Mouse (Mus musculus) neural tube, embryonic 13.5 days (tissue): Measurements from ENCODE around the gene Olfr1428. TPM values are rescaled to one million over a fixed set of nuclear protein-coding genes. Genes with fewer than 3 reads are reported as not detected.
"Not testable (repeated sequence)": the region's sequence is repeated elsewhere in the genome, so short reads cannot be mapped to it uniquely, and the experiment has no call there.

Source experiments
- ATAC-seq: fragments of 200-750 bp; cut with Nextera tagmentation; 2 replicates; pipeline ENCODE4 v1.8.0; 2017; ENCODE audit warnings: low read depth, mild to moderate bottlenecking, moderate TSS enrichment, moderate library complexity
- H3K27ac ChIP-seq: fragments of 300-500 bp; sonication (generic); replicated peaks from 2 replicates; pipeline ENCODE4 v1.5.1; 2015; ENCODE audit warnings: moderate library complexity, mild to moderate bottlenecking, inconsistent platforms
- H3K27me3 ChIP-seq: fragments of 300-500 bp; sonication (generic); 2 replicates; pipeline ENCODE4 v1.6.1; 2015; ENCODE audit warnings: mild to moderate bottlenecking, inconsistent platforms
- H3K36me3 ChIP-seq: fragments of 300-500 bp; sonication (generic); 2 replicates; pipeline ENCODE4 v1.6.1; 2015; ENCODE audit warnings: mild to moderate bottlenecking, inconsistent platforms
- H3K4me1 ChIP-seq: fragments of 300-500 bp; sonication (generic); replicated peaks from 2 replicates; pipeline ENCODE4 v1.6.1; 2015; ENCODE audit warnings: inconsistent platforms
- H3K4me2 ChIP-seq: fragments of 300-500 bp; sonication (generic); 2 replicates; pipeline ENCODE4 v1.6.1; 2015; ENCODE audit warnings: inconsistent platforms, mild to moderate bottlenecking, moderate library complexity
- H3K4me3 ChIP-seq: fragments of 300-500 bp; sonication (generic); 2 replicates; pipeline ENCODE4 v1.5.1; 2015; ENCODE audit warnings: mild to moderate bottlenecking, inconsistent platforms
- H3K9ac ChIP-seq: fragments of 300-500 bp; sonication (generic); 2 replicates; pipeline ENCODE4 v1.6.1; 2015; ENCODE audit warnings: moderate library complexity, mild to moderate bottlenecking, inconsistent platforms
- H3K9me3 ChIP-seq: fragments of 300-500 bp; sonication (generic); 2 replicates; pipeline ENCODE4 v1.6.1; 2016; ENCODE audit warnings: inconsistent platforms
- WGBS: fragments of 180-500 bp; shearing (Covaris S2); methylation state at CpG from one replicate; pipeline ENCODE4 v1.1.7; 2015; 5-methylcytosine and 5-hydroxymethylcytosine counted together
- polyA plus RNA-seq: library from polyadenylated mRNA; unstranded; fragments of >200 nt; fragmentation: Nextera tagmentation; extraction: Ambion mirVana; gene quantifications from 2 replicates; pipeline ENCODE4 v1.2.1, GENCODE M21; 2015

Olfr1428 gene
- polyA plus RNA-seq, 1 experiment from 2014 or later = not detected

GRCm38 (mm10) chr19:12062582-12062981, 53.1 kb downstream of the Olfr1428 start, which contains the start of gene Olfr1424:
Gene Olfr1424, minus strand, starts transcription at chr19:12062682.
- 85% methylated on average over 1 of the region's 1 CpGs for WGBS

More at GRCm38 (mm10) chr19:12062582-12062981, 53.1 kb downstream of the Olfr1428 start, which contains the start of gene Olfr1424:
- H3K9me3 ChIP-seq, H3K27me3 ChIP-seq, H3K4me1 ChIP-seq, H3K4me2 ChIP-seq, H3K27ac ChIP-seq, H3K4me3 ChIP-seq, H3K9ac ChIP-seq, H3K36me3 ChIP-seq, ATAC-seq: not testable (repeated sequence)

Other genes starting within 250 kb of the Olfr1428 start
- gene Olfr1419, start 240.8 kb downstream of the Olfr1428 start, polyA plus RNA-seq = not detected in 2 replicates
- not detected in 2 replicates for gene Olfr1420, start 229.3 kb downstream of the Olfr1428 start, polyA plus RNA-seq
- 15.8 and 18.3 TPM in 2 replicates for gene Patl1, start 203.5 kb downstream of the Olfr1428 start, polyA plus RNA-seq
- gene Osbp, start 150.0 kb downstream of the Olfr1428 start, polyA plus RNA-seq = 4.5 and 4.7 TPM in 2 replicates
- not detected in 2 replicates for gene Olfr1423, start 74.6 kb downstream of the Olfr1428 start, polyA plus RNA-seq
- not detected in 2 replicates for gene Olfr1424, start 53.2 kb downstream of the Olfr1428 start, polyA plus RNA-seq
- not detected in 2 replicates for gene Olfr1425, start 38.2 kb downstream of the Olfr1428 start, polyA plus RNA-seq
- not detected in 2 replicates for gene Olfr1426, start 23.9 kb downstream of the Olfr1428 start, polyA plus RNA-seq
- gene Olfr1427, start 12.6 kb downstream of the Olfr1428 start, polyA plus RNA-seq = not detected in 2 replicates
- not detected in 2 replicates for gene Olfr76, start 7.3 kb upstream of the Olfr1428 start, polyA plus RNA-seq
- gene Olfr1555-ps1, start 54.2 kb upstream of the Olfr1428 start, polyA plus RNA-seq = not detected in 2 replicates
- gene Olfr1431, start 84.7 kb upstream of the Olfr1428 start, polyA plus RNA-seq = not detected in 2 replicates
- gene Olfr1432, start 116.7 kb upstream of the Olfr1428 start, polyA plus RNA-seq = not detected in 2 replicates
- not detected in 2 replicates for gene Olfr262, start 125.8 kb upstream of the Olfr1428 start, polyA plus RNA-seq
- gene Olfr235, start 145.1 kb upstream of the Olfr1428 start, polyA plus RNA-seq = not detected in 2 replicates
- not detected in 2 replicates for gene Olfr1434, start 164.0 kb upstream of the Olfr1428 start, polyA plus RNA-seq
- gene Olfr1436, start 183.2 kb upstream of the Olfr1428 start, polyA plus RNA-seq = not detected in 2 replicates
- not detected in 2 replicates for gene Olfr1437, start 209.2 kb upstream of the Olfr1428 start, polyA plus RNA-seq
- gene Olfr1438-ps1, start 220.0 kb upstream of the Olfr1428 start, polyA plus RNA-seq = not detected in 2 replicates